Mouse (Mus musculus) cerebellum, postnatal 10 days (tissue): ENCODE results near the gene Mr1.
"Not testable (repeated sequence)": the region's sequence is repeated elsewhere in the genome, so short reads cannot be mapped to it uniquely, and the experiment has no call there.

Source experiments
- DNase-seq, 2 experiments: peaks; one replicate each; pipeline ENCODE4 v3.0.0; 2021; ENCODE audit warnings: mixed read lengths in 2 of 2

The Mr1 gene

GRCm38 (mm10) chr1:155146572-155146980 lies at the start of gene Mr1:
TSS of gene Mr1 (minus strand) at chr1:155146814.
- peak; percentile 33 to 72 for DNase-seq

GRCm38 (mm10) chr1:155192805-155193368 lies 46.3 kb upstream of the Mr1 start:
- peak; percentile 79 to 80 for DNase-seq

DNA sequence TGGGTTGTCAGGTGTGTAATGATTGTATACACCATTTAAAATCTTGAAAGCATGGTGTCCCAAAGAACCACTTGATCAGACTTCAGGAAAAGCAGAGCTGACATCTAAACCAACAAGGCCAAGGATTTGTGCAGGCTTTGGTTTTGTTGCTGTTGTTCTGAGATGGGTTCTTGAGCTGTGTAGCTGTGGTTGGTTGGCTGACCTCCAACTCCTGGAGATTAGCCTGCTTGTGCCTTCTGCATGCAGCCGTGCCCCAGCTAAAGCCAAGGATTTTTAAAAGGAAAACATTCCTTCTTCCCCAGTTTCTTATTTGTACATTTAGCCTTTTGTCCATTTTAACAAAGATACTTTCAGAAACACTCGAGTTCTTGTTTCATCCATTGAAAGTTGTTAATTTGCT lies 45.1 kb upstream of the Mr1 start:
- peak; percentile 92 to 93 for DNase-seq

GRCm38 (mm10) chr1:155191219-155191618 lies 44.6 kb upstream of the Mr1 start:
- DNase-seq, result peak; percentile 42

- peak; percentile 49 to 62 for DNase-seq
These were observed 42.0 kb upstream of the Mr1 start for GRCm38 (mm10) chr1:155188656-155189055.

GRCm38 (mm10) chr1:155184191-155184590 lies 37.6 kb upstream of the Mr1 start:
- no peak for DNase-seq

GRCm38 (mm10) chr1:155178192-155178924 lies 31.7 kb upstream of the Mr1 start:
- no peak for DNase-seq

DNA sequence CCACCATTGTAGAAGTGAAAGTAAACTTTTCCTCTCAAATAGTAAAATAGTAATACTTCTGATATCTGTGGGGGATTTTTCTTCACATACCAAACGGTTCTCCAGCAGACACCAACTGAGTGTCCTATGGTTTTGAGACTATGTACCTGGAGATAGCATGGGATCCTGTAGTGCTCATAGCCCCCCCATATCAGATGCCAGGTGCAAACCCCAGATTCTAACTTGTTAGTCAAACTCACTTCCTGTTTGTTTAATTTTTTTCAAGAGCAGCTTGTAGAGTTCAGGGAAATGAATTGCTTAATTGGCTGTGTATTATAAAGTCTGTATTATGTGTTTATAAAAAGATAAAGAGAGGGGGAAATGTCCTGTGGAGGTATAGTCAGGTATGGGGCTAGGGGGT lies 27.8 kb upstream of the Mr1 start:
- no peak for DNase-seq

DNA sequence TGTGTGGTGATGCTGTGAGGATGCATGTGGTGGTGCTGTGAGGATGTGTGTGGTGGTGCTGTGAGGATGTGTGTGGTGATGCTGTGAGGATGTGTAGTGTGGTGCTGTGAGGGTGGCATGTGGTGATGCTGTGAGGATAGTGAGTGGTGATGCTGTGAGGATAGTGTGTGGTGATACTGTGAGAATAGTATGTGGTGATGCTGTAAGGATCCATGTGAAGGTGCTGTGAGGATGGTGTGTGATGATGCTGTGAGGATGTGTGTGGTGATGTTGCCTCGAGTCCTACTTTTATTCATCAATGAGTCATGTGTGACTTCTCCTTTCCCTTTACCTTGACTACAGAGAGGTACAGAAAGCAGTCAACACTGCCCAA lies 27.0 kb upstream of the Mr1 start:
- DNase-seq, result not testable (repeated sequence)

DNA sequence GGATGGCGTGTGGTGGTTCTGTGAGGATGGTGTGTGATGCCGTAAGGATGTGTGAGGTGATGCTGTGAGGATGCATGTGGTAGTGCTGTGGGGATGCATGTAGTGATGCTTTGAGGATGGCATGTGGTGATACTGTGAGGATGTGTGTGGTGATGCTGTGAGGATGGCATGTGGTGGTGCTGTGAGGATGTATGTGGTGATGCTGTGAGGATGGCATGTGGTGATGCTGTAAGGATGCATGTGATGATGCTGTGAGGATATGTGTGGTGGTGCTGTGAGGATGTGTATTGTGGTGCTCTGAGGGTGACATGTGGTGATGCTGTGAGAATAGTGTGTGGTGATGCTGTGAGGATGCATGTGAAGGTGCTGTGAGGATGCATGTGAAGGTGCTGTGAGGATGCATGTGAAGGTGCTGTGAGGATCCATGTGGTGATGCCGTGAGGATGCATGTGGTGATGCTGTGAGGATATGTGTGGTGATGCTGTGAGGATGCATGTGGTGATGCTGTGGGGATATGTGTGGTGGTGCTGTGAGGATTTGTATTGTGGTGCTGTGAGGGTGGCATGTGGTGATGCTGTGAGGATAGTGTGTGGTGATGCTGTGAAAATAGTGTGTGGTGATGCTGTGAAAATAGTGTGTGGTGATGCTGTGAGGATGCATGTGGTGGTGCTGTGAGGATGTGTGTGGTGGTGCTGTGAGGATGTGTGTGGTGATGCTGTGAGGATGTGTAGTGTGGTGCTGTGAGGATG lies 26.5 kb upstream of the Mr1 start:
- no peak for DNase-seq

- DNase-seq, result no peak
These were observed 23.3 kb upstream of the Mr1 start for GRCm38 (mm10) chr1:155169935-155170334.

- no peak for DNase-seq
These were observed 20.8 kb upstream of the Mr1 start for GRCm38 (mm10) chr1:155167453-155167852.

- peak; percentile 71 to 72 for DNase-seq
These were observed 12.4 kb upstream of the Mr1 start for GRCm38 (mm10) chr1:155158970-155159484.

DNA sequence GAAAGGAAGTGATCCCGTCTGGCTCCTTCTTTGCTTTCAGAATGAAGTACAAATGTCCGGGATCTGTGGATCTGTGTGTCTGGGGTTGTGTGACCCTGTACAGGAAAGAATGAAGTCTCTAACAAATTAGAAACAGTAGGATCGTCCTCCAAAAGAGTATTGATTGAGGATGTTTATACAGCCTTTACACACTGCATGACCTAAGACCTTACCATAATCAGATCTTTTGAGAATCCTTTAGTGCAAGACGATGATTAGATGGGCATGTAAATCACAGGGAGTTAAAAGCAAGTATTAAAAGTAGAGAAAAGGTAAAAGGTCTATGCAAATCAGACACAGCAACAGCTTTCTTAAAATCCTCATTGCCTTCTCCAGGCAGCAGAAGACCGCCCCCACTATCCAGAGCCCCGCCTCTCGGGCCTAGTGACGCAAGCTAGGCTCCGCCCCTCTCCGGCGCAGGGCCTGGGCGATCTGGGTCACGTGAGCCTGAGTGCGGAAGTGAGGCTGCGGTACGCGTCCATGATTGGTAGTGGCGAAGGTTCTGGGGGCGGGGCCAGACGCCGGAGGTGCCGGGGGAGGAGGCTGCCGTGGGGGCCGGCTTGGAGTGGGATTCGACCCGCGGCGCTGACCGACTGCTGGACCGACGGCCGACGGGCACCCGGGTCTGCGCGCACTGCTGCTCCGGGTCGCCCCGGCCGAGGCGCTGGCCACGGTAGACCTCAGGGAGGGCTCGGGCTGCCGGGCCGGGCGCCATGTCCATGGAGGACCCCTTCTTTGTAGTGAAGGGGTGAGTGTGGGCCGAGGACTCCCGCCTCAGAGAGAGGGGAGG lies 11.7 kb upstream of the Mr1 start, which contains the start of gene Stx6:
Gene Stx6, plus strand, starts transcription at position 575 of the 829 bp plus-strand sequence.
- peak; percentile 99 to 100 for DNase-seq

DNA sequence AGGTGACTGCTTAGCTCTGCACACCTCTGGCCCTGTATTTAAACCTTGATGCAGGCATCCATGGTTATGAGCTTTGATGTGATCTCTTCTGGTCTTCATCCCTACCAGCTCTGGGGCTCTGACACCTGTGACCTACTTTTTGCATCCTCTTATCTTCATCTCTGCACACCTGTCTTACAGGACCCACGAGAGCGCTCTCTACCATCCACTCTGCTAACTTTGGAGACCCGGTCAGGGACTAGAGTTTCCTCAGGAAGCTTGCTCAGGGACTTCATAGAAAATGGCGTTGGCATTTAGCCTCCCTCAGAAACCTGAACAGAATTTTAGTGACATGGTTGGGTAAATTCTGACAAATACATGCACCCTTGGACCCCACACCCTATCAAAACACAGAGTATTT lies 7.3 kb upstream of the Mr1 start:
- DNase-seq, result no peak

DNA sequence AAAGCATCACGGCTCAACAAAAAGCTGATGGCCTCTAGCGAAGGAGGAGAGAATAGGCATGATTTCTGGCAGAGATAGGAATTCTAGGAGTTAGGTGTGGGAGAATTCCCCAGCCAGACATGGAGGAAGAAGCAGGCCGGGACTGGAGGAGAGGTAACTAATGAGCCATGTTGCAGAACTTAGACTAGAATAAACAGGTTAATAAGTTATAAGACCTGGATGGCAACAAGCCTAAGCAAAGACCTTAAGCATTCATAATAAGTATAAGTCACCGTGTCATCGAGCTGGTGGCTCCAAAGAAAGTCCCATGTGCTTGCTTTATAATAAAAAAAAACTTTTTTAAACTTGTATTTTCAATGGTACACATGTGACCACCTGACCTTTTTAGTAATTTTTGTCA lies 4.2 kb upstream of the Mr1 start:
- DNase-seq, result no peak

DNA sequence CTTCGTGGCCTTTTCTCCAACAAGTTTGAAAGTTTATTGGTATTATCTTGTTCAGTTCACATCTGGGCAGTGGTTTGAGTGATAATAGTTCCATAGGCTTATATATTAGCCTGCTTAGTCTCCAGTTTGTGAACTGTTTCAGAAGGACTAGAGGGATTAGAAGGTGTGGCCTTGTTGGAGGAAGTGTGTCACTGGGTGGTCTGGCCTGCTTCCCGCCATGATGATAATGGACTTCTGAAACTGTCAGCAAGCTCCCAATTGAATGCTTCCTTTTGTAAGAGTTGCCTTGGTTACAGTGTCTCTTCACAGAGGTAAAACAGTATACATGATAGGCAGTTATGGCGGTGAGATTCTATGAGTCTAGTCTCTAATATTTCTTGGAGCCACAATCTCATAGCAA lies 2.8 kb upstream of the Mr1 start:
- no peak for DNase-seq

GRCm38 (mm10) chr1:155147228-155147627 lies 614 bp upstream of the Mr1 start:
- DNase-seq, result no peak

- no peak for DNase-seq
These were observed 994 bp downstream of the Mr1 start for GRCm38 (mm10) chr1:155145620-155146019.

DNA sequence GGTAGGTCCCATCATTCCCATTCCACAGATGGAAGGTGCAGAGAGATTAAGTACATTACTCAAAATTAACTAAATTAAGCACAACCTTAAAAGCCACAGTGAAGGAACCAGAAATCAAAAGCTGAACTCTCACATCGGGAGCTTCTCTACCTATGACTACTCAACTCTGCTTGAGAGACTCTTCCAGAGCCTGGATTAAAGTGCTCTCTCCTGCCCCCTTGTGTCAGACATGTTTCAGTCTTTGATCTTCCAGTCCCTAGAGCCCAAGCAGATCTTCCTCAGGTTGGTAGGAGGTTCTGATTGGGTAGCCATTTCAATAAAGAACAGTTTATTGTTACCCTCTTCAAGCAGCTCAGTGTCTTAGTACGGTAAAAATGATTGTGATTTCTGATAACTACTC lies 6.5 kb downstream of the Mr1 start:
- peak; percentile 82 to 86 for DNase-seq

DNA sequence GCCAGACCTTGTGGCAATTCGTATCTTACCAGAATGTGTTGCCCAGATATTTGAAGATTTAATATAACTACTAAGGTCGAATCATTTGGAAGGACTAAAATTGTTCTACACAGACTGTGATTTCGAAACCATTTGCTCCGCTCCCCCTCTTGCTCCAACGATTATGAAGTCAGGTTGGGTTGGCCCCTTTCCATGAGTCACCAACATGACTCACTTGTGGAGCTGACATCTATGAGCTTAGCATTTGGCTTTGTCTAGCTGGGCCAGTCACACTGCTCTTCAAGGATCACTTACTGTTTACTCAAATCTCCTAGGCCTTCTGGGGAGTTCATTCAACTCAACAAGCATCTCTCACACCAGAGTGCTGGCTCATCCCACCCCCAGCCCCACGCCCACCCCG lies 7.8 kb downstream of the Mr1 start:
- peak; percentile 45 to 52 for DNase-seq

- DNase-seq, result no peak
These were observed 11.7 kb downstream of the Mr1 start for GRCm38 (mm10) chr1:155134866-155135265.

- DNase-seq, result no peak
These were observed 19.1 kb downstream of the Mr1 start for GRCm38 (mm10) chr1:155127429-155127934.
